Mouse (Mus musculus) hindbrain, embryonic 11.5 days (tissue): ENCODE data around the gene Cdkn3. TPM values are rescaled to one million over a fixed set of nuclear protein-coding genes. Genes with fewer than 3 reads are reported as not detected.

Experiments
- ATAC-seq: fragments of 200-750 bp; cut with Nextera tagmentation; 2 replicates; pipeline ENCODE4 v1.8.0; 2017; ENCODE audit warnings: mild to moderate bottlenecking, moderate TSS enrichment, moderate library complexity; ENCODE audit not compliant: low FRiP score
- DNase-seq: peaks from one replicate; pipeline ENCODE4 v3.0.0-alpha.2; 2015; ENCODE audit warnings: low spot score
- H3K27ac ChIP-seq: fragments of 300-500 bp; sonication (generic); 2 replicates; pipeline ENCODE4 v1.5.1; 2014; ENCODE audit warnings: mild to moderate bottlenecking, low read depth, low read length
- H3K27me3 ChIP-seq: fragments of 300-500 bp; sonication (generic); 2 replicates; pipeline ENCODE4 v1.6.1; 2014; ENCODE audit warnings: mild to moderate bottlenecking, low read length, moderate library complexity, mixed read lengths; ENCODE audit not compliant: control insufficient read depth, insufficient read depth
- H3K36me3 ChIP-seq: fragments of 300-500 bp; sonication (generic); 2 replicates; pipeline ENCODE4 v1.6.1; 2014; ENCODE audit warnings: mild to moderate bottlenecking, low read length, moderate library complexity, mixed read lengths; ENCODE audit not compliant: control insufficient read depth, insufficient read depth
- H3K4me1 ChIP-seq: fragments of 300-500 bp; sonication (generic); replicated peaks from 2 replicates; pipeline ENCODE4 v1.6.1; 2014; ENCODE audit warnings: low read length, mixed read lengths; ENCODE audit not compliant: control insufficient read depth, insufficient read depth
- H3K4me2 ChIP-seq: fragments of 300-500 bp; sonication (generic); replicated peaks from 2 replicates; pipeline ENCODE4 v1.6.1; 2014; ENCODE audit warnings: mild to moderate bottlenecking, low read depth, low read length
- H3K4me3 ChIP-seq: fragments of 300-500 bp; sonication (generic); 2 replicates; pipeline ENCODE4 v1.5.1; 2014; ENCODE audit warnings: low read depth, low read length
- H3K9ac ChIP-seq: fragments of 300-500 bp; sonication (generic); 2 replicates; pipeline ENCODE4 v1.6.1; 2014; ENCODE audit warnings: low read depth, low read length
- H3K9me3 ChIP-seq: fragments of 300-500 bp; sonication (generic); 2 replicates; pipeline ENCODE4 v1.6.1; 2016; ENCODE audit warnings: low read length; ENCODE audit not compliant: control insufficient read depth
- WGBS: fragments of 180-500 bp; shearing (Covaris S2); extraction: QIAGEN DNeasy Blood & Tissue Kit; methylation state at CpG from one replicate; pipeline ENCODE4 v1.1.7; 2014; 5-methylcytosine and 5-hydroxymethylcytosine counted together
- polyA plus RNA-seq: library from polyadenylated mRNA; unstranded; fragments of >200 nt; fragmentation: Nextera tagmentation; extraction: Ambion mirVana; gene quantifications from 2 replicates; pipeline ENCODE4 v1.2.1, GENCODE M21; 2014

Gene Cdkn3
- polyA plus RNA-seq, 1 experiment from 2014 or later: 53.2 TPM

- Histone ChIP-seq H3K9me3 (no peaks in the 10 kb centered on the region), H3K9ac (no peak overlapping the region), H3K4me2 (no peak overlapping the region), H3K36me3 (no peaks in the 10 kb centered on the region), H3K27me3 (no peaks in the 10 kb centered on the region), H3K27ac (no peak overlapping the region), H3K4me3 (no peak overlapping the region), H3K4me1 (no peaks in the 10 kb centered on the region)
- WGBS: 89% methylated on average over 6 of the region's 6 CpGs
- DNase-seq: no peak
- no peak for ATAC-seq
Measured at GRCm38 (mm10) chr14:46770036-46770435, 9.7 kb downstream of the Cdkn3 start.

DNA sequence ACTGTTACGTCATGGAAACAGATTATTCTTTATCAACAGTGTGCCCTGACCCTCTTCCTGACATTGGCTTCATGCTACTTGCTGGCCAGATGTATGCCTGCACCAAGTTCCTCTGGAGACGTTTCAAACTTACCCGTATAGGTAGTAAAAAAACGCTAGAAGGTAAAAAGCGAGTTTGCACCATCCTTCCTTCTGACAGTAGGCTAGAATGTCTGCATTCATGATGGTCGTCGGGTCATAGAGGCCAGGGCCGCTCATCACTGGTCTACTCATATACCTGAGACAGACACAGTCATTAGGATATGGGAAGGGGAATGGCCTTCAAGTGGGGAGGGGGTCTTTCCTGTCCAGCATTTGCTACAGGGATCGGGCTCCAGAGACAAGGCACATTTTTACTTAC is 18.4 kb downstream of the Cdkn3 start:
- Histone ChIP-seq H3K4me2 (no peak overlapping the region), H3K27me3 (no peaks in the 10 kb centered on the region), H3K4me1 (no peaks in the 10 kb centered on the region), H3K36me3 (peaks cover 18% of the 10 kb centered on the region), H3K27ac (no peak overlapping the region), H3K9me3 (peaks cover 4% of the 10 kb centered on the region; the same call in 1 of the 2 replicates), H3K4me3 (no peak overlapping the region), H3K9ac (no peak overlapping the region)
- 98% methylated on average over 9 of the region's 9 CpGs for WGBS
- no peak for DNase-seq
- no peak for ATAC-seq

DNA sequence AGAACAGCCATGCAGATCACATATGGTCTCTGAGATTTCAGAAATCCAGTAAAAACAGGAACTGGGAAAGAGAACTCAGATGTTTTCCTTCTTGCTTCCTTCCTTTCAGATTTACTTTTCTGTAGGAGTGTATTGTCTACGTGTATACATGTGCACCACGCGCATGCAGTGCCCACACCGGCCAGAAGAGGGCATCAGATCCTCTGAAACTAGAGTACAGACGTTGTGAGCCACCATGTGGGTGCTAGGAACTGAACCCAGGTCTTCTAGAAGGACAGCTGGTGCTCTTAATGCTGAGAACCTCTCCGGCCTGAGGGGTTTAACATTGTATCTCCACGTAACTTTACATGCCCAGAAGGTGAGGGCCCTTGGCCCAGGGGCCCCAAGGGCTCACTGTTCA is 18.9 kb downstream of the Cdkn3 start:
- DNase-seq: no peak
- peaks cover 18% of the 10 kb centered on the region for H3K36me3 ChIP-seq
- no peaks in the 10 kb centered on the region for H3K27me3 ChIP-seq
- no peak for ATAC-seq
- H3K4me1 ChIP-seq: no peaks in the 10 kb centered on the region
- H3K9ac ChIP-seq: no peak overlapping the region
- H3K9me3 ChIP-seq: peaks cover 4% of the 10 kb centered on the region; the same call in 1 of the 2 replicates
- H3K4me2 ChIP-seq: no peak overlapping the region
- 94% methylated on average over 7 of the region's 7 CpGs for WGBS
- no peak overlapping the region for H3K27ac ChIP-seq
- no peak overlapping the region for H3K4me3 ChIP-seq

- no peak for DNase-seq
- peaks cover 18% of the 10 kb centered on the region for H3K36me3 ChIP-seq
- WGBS: 99% methylated on average over 7 of the region's 7 CpGs
Measured at GRCm38 (mm10) chr14:46781086-46781485, 20.7 kb downstream of the Cdkn3 start.

GRCm38 (mm10) chr14:46782187-46782828 is 22.0 kb downstream of the Cdkn3 start:
- Histone ChIP-seq H3K27ac (no peak overlapping the region), H3K9me3 (peaks cover 4% of the 10 kb centered on the region; the same call in 1 of the 2 replicates), H3K4me2 (no peak overlapping the region), H3K4me3 (no peak overlapping the region), H3K9ac (no peak overlapping the region), H3K4me1 (0 out of 2 replicates have a peak, but pooled peaks cover 2% of the 10 kb centered on the region), H3K36me3 (peaks cover 18% of the 10 kb centered on the region), H3K27me3 (no peaks in the 10 kb centered on the region)
- 90% methylated on average over 8 of the region's 8 CpGs for WGBS
- DNase-seq (no peak), ATAC-seq (no peak)

More at GRCm38 (mm10) chr14:46781086-46781485, 20.7 kb downstream of the Cdkn3 start:
- no peaks in the 10 kb centered on the region for H3K27me3 ChIP-seq
- H3K4me1 ChIP-seq: no peaks in the 10 kb centered on the region
- no peak overlapping the region for H3K9ac ChIP-seq
- H3K4me2 ChIP-seq: no peak overlapping the region
- peaks cover 4% of the 10 kb centered on the region; the same call in 1 of the 2 replicates for H3K9me3 ChIP-seq
- ATAC-seq: no peak
- no peak overlapping the region for H3K4me3 ChIP-seq
- H3K27ac ChIP-seq: no peak overlapping the region

DNA sequence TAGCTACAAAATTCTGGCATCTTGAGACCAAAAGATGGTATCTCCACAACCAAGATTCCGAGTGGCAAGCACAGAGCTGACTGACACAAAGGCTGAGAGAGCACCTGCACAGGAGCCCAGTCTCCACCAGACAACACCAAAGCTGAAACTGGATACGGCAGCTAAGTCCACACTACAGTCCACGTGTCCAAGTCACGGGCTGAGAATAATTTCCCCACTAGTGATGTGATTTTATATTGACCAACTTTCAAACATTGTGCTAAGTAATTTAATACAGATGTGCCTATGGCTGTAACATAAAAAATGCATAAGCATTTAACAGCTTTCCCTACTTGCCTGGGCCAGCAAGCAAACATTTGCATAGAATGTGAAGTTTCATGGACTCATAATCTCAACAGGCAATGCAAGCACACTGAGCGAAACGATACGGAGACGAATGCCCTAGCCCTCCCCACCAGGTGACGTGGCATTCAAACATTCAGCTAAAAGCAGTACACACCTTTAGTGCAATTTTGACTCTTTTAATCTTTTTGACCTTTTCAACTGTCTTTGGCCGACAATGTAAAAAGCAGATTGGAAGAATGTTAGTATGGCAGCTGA is 23.1 kb downstream of the Cdkn3 start:
- H3K27ac ChIP-seq: no peak overlapping the region
- WGBS: 93% methylated on average over 10 of the region's 10 CpGs
- no peak for DNase-seq

DNA sequence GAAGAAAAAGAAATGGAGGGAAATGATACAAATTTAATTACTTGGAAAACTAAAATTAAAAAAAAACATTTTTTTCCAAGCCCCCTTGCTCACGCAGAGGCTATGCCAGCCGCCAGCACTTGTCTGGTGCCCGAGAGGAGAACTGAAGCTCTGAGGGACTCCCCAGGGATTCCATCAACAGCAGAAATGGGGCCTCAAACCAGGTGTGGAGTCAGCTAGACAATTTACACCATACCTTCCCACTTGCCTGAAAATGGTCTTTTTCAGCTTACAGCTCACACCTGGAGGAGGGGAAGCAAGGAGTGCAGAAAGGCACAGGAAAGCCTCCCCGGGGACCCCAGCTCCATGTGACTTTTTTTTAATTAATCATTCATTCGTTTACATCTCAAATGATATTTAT is 24.9 kb downstream of the Cdkn3 start:
- ATAC-seq: no peak
- no peak overlapping the region for H3K4me2 ChIP-seq
- H3K36me3 ChIP-seq: no peaks in the 10 kb centered on the region
- H3K4me3 ChIP-seq: no peak overlapping the region
- H3K9me3 ChIP-seq: no peaks in the 10 kb centered on the region
- no peaks in the 10 kb centered on the region for H3K27me3 ChIP-seq
- DNase-seq: no peak
- 0 out of 2 replicates have a peak, but pooled peaks cover 2% of the 10 kb centered on the region for H3K4me1 ChIP-seq
- no peak overlapping the region for H3K27ac ChIP-seq
- WGBS: 92% methylated on average over 5 of the region's 5 CpGs
- H3K9ac ChIP-seq: no peak overlapping the region

More for the DNA sequence above, 23.1 kb downstream of the Cdkn3 start:
- Histone ChIP-seq H3K27me3 (no peaks in the 10 kb centered on the region), H3K9me3 (peaks cover 4% of the 10 kb centered on the region; the same call in 1 of the 2 replicates), H3K9ac (no peak overlapping the region), H3K4me2 (no peak overlapping the region), H3K4me3 (no peak overlapping the region), H3K36me3 (peaks cover 15% of the 10 kb centered on the region), H3K4me1 (0 out of 2 replicates have a peak, but pooled peaks cover 2% of the 10 kb centered on the region)
- ATAC-seq: no peak

- ATAC-seq (peak; percentile 1; the same call in 1 of the 2 replicates), DNase-seq (no peak)
- WGBS: under 1% methylated on average over 11 of the region's 11 CpGs
Measured at GRCm38 (mm10) chr14:46787454-46787786, 27.1 kb downstream of the Cdkn3 start.

More at GRCm38 (mm10) chr14:46787454-46787786, 27.1 kb downstream of the Cdkn3 start:
- no peaks in the 10 kb centered on the region for H3K36me3 ChIP-seq
- peak overlapping the region; percentile 67 for H3K4me2 ChIP-seq
- H3K4me1 ChIP-seq: 0 out of 2 replicates have a peak, but pooled peaks cover 2% of the 10 kb centered on the region
- no peaks in the 10 kb centered on the region for H3K27me3 ChIP-seq
- H3K9ac ChIP-seq: peak overlapping the region; percentile 100
- peak overlapping the region; percentile 93 for H3K4me3 ChIP-seq
- no peaks in the 10 kb centered on the region for H3K9me3 ChIP-seq
- peak overlapping the region; percentile 99; the same call in 1 of the 2 replicates for H3K27ac ChIP-seq
